Mouse (Mus musculus) Muller cell, postnatal 12 days (primary cell): Measurements from ENCODE around the gene Stx8.

Source experiments
- DNase-seq: peaks from one replicate; pipeline ENCODE4 v3.0.0-alpha.2; 2015; ENCODE audit errors: inconsistent ontology term

The Stx8 gene

GRCm38 (mm10) chr11:68144235-68145065 is 178.5 kb downstream of the Stx8 start:
- DNase-seq, result peak; percentile 63

GRCm38 (mm10) chr11:68145066-68145585 is 179.1 kb downstream of the Stx8 start:
- DNase-seq, result no peak

GRCm38 (mm10) chr11:68145586-68146455 is 179.8 kb downstream of the Stx8 start:
- peak; percentile 7 for DNase-seq

DNA sequence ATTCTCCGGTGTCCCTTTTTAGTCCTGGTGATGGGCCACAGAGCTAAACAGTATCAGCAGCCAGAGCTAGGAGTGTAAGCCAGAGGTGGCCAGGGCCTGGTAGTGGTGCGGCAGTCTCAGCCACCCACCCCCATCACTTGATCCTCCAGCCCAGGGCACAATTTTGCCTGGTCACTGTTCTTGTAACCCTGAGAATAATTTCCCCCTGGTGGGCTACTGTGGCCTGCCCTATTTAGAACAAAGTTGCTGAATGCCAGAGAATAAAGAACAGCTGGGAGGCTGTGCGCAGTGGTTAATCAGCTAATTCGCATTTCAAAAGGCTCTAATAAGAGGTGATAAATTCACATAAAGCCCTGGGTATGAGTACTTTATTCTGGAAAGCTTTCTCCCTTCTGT is 180.5 kb downstream of the Stx8 start:
- peak; percentile 21 for DNase-seq

GRCm38 (mm10) chr11:68150938-68151337 is 184.9 kb downstream of the Stx8 start:
- DNase-seq, result no peak

DNA sequence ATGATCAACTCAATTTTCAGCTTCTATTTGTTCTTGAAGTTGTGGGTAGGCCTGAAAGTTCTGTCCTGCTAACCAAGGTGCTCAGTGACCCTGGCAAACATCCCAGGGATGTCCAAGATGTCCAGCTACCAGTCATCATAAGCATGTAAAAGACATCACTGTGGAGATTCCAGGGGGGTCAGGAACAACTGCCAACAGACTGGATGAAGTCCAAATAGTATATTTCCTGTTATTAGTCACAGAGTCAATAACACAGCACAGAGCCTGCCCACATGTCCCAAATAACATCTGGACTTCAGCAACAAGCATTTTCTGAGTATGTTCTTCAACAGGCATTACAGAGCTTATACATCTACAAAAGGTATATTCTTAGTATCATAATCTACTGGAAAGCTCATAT is 189.8 kb downstream of the Stx8 start:
- DNase-seq, result no peak

DNA sequence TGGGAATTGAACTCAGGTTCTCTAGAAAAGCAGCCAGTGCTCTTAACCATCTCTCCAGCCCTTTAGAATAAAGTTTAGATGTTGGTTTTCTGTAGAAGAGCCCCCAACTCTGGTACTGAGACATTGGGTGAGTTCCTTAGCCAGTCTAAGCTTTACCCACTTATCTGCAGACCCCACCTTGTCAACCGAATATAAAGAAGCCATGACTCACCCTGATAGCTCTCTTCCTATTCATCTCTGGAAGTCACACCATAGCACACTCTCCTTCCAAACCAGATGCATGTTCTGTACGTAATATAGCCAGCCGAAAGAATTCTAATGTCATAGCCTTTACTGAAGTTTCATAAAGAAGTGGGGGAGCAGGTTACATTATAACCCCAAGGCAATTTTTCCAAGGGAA is 192.2 kb downstream of the Stx8 start:
- no peak for DNase-seq

DNA sequence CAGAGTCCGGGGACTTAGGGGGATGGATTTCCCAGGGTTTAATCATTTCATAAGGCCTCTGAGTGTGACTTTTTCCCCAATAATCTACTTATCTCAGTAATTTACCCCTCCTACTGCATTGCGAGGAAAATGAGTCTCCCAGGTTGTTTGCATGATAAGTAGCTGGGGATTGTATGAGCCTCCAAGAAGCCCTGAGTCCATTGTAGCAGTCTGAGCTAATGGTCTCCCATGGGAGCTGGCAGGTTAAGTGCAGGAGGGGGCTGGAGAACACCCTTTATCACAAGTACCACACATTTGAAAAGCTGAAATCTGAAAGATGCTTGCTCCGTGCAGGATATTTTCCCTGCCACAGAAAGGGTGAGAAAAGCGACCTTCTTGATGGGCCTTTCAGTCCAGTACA is 193.9 kb downstream of the Stx8 start:
- no peak for DNase-seq

DNA sequence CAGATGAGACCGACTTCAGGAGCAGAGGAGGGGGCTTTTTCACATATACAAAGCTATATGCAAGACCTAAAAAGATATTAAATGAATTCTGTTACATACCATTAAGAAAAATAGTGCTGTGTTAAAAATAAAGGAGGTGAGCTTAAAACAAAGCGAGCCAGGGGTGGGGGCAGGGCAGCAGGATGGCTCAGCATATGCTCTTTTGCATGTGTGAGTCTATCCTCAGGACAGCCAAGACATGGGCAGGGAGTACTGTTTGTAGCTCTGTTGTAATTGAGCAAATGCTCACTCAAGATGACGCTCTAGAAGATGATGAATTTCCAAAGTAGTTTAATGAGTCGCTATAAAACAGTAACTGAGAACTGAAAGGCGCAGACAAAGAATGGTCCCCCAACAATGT is 198.4 kb downstream of the Stx8 start:
- no peak for DNase-seq

GRCm38 (mm10) chr11:68168427-68168826 is 202.4 kb downstream of the Stx8 start:
- no peak for DNase-seq

- peak; percentile 78 for DNase-seq
Observed at GRCm38 (mm10) chr11:68171973-68172647, 206.1 kb downstream of the Stx8 start.

- DNase-seq, result no peak
Observed at GRCm38 (mm10) chr11:68172648-68173045, 206.7 kb downstream of the Stx8 start.

- DNase-seq, result no peak
Observed at GRCm38 (mm10) chr11:68176550-68176949, 210.6 kb downstream of the Stx8 start.

GRCm38 (mm10) chr11:68177415-68177814 is 211.4 kb downstream of the Stx8 start:
- DNase-seq, result no peak

GRCm38 (mm10) chr11:68185647-68186046 is 219.7 kb downstream of the Stx8 start:
- no peak for DNase-seq

DNA sequence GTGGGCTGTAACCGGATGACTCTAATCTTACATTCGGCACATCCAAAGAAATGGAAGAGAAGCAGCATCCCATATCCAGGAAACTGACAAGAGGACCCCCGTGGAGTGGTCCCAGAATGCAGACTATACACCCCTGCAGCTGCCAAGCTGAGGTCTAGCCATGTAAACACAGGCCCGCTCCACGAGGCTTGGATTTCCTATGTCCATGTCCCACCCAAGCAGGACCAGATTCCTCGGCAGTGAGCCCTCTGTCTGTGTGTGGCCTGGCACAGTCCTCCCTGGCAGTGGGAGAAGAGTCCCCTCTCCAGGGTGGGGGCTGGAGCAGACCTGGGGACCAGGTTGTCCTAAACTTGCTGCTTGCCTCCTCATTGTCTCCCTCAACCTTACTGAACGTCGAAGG is 221.2 kb downstream of the Stx8 start:
- DNase-seq, result no peak

GRCm38 (mm10) chr11:68188695-68189201 is 222.8 kb downstream of the Stx8 start:
- DNase-seq, result no peak

GRCm38 (mm10) chr11:68190849-68191248 is 224.9 kb downstream of the Stx8 start:
- no peak for DNase-seq

- no peak for DNase-seq
Observed at GRCm38 (mm10) chr11:68195168-68195567, 229.2 kb downstream of the Stx8 start.

DNA sequence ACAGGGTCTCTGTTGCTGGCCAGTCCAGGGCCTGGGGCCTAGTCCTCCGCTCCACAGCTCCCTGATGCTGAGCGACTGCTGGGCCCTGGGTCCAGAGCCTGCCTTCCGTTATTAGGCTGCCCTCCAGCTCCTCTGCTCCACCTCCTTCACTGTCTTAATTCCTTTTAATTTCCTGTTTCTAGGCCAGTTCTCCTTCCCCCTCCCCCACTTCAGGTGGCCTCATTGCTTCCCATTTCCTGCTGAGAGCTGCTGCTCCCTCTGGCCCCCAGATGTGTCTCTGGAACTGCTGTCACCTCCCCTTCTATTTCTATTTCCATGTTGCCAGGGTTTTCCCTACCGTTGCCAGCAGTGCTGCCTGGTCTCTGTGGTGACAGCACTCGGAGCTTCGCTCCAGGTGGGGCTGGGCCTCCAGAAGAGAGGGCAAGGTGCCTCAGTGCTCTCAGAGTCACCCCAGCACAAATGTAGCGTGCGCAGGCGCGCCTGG is 229.7 kb downstream of the Stx8 start:
- DNase-seq, result no peak

DNA sequence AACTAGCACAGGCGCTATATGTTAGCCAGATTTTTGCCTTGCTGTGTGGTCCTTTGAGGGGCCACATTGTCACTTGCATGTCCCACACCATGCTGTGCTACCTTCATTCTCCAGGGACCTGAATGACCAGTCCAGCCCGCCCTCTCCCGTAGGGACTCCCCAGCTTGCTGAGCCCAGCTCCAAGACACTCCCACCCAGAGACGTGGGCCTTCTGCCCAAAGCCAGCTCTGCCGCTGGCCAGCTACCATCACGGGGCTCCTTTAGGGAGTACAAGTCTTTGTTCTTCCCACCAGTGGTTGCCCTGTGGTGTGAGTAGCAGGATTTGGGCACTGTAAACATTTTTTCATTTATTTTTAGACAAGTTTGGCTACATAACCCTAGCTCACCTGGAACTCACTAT is 230.6 kb downstream of the Stx8 start:
- no peak for DNase-seq

- no peak for DNase-seq
Observed at GRCm38 (mm10) chr11:68197471-68197870, 231.5 kb downstream of the Stx8 start.
